Mouse (Mus musculus): ENCODE results near the gene Hnrnpa3.

GRCm38 (mm10) chr2:75631421-75631820 lies 27.6 kb upstream of the Hnrnpa3 start:
- TF ChIP-seq POLR2A (IDR thresholded peaks at IDR 0.05; ENCODE audit: control insufficient read depth, extremely low read depth, insufficient read depth, low read length, poor library complexity) (no peak), CTCF (IDR thresholded peaks at IDR 0.05; ENCODE audit: borderline replicate concordance, control insufficient read depth, extremely low read depth, insufficient read depth, low read length, poor library complexity) (no peak)
